Mouse (Mus musculus): Measurements from ENCODE around the gene Gkn3.

Gene Gkn3

DNA sequence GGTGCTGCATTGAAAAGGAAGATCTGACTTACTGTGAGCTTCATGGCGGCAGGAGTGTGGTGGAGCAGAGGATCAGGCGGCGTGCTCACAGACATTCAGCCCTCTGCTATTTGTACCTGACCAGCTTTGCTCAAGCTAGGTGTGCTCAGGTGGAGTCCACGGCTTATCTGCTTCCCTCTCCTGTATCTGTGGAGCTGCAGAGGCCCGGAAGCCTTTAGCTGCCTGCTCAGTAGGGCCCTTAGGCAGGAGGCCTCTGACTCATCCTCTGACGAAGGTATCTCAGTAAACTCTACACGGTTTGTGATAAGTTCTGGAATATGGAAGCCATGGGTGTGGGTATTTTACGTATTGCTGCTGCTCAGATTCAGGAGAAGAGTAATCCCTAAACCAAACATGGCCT, 37.9 kb downstream of the Gkn3 start, which contains the start of gene Gkn1:
TSS of gene Gkn1 (minus strand) at position 114 of the 400 bp plus-strand sequence.
- DNase-seq: no peak

DNA sequence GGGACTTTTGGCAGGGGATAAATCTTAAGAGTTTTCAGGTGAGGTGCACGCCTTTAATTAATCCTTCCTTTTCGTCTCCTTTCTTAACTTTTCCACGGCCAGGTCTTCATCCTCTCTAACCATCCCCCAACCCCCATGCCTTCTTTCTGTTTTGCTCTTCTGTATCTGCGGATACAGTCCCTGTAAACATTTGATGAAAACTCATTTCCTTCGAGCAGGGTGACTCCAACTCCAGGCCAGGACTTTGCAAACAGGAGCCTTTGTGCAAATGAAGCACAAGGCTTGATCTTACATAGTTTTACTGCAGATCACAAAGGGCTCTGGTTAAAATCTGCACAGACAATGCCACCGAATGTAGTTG, 52.8 kb downstream of the Gkn3 start:
- no peak for DNase-seq

DNA sequence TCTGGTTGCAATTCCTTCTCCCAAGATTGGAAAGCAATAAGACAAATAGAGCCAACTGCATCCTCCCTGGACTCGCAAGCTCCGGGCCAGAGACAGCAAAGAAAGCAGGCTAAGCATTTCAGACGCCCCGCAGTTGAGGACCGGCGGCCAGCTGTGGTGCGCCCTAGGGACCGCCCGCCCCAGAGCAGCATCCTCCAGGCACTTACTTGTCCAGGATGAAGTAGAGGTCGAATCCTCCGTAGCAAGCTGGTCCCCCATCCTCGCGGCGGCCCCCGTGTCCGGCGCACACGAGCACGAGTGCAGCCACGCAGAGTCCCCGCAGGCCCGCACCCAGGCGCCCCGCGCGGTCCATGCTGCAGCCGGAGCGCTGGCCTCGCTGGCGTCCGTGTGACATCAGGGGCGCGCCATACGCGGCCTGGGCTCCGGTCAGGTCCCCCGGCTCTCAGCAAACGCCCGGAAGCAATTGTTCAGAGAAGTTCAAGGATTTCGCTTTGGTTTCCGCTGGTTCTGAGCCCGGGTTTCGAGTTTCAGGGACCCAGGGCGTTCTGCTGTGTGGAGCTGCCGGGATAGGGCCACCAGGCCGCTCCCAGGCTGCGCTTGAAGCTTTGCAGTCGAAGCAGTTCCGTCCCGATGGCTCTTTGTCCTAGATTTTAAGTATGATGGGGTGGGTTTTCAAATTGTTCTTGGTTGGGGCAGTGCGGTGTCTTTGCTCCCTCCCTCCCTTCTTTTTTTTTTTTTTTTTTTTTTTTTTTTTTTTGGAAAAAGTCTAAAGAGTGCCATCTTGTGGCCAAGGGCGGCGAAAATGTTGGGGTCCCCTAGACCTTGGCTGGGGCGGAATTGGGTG, 53.4 kb downstream of the Gkn3 start, which contains the start of gene Antxr1:
TSS of gene Antxr1 (minus strand) at position 731 of the 844 bp plus-strand sequence.
- peak; percentile 96 for DNase-seq

DNA sequence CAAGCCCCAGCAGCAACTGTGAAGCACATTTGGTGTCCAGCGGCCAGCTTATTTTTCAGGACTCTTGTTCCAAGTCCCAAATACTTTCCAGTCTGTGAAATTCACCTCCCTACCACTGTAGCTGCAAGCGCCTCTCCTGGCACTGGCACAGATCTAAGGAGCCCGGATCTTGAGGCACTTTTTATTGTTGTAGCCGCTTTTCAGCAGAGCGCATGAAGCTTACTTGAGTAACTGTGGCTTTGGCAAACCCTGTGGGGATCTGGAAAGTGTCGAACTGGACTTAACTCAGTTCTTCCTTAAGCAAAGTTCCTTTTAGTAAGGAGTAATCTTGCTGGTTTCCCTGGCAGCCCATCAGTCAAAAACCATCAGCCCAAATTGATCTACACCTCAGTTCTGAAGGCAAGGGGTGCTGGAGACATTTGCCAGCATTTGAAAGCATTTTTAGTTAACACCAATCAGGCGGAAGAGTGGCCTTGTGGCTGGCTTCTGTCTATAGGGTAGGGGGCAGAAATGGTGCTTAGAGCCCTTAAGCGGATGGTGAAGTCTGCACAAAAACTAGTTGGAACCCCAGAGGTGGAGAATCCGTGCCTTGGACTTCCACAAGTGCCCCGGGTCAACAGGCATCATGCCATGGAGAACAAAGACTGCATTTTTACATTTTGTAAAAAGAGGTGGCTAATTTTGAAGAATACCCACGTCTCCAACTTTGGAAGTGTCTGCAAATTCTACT, 54.2 kb downstream of the Gkn3 start:
- peak; percentile 92 for DNase-seq
